Mouse (Mus musculus) ES-Bruce4 (cell line): ENCODE measurements at regions not wholly inside any gene's neighbourhood (a gene's known extent, or its start where the extent isn't known, plus 50 kb on each side); places are given as distances from the start of the nearest gene placed in this dataset.
A peak's percentile ranks its signal among the peaks of the same experiment; 100 is the strongest.

Experiments
- CTCF ChIP-seq: IDR thresholded peaks from one replicate; pipeline ENCODE4 v1.8.1; 2011; ENCODE audit warnings: low read depth, low read length
- POLR2A ChIP-seq: IDR thresholded peaks from one replicate; pipeline ENCODE4 v1.8.1; 2011; ENCODE audit warnings: low read length; ENCODE audit not compliant: insufficient read depth

GRCm38 (mm10) chr11:114223061-114223460 lies 156.2 kb upstream of the Sdk2 start:
- peak; percentile 37 for TF ChIP-seq CTCF
- TF ChIP-seq POLR2A: no peak
